Mouse (Mus musculus) stomach, postnatal 0 days (tissue): Measurements from ENCODE around the gene Casc1.

ENCODE experiments used
- CTCF ChIP-seq: IDR thresholded peaks from 2 replicates; pipeline ENCODE4 v1.5.1; 2016; ENCODE audit warnings: antibody characterized with exemption, low read depth, mild to moderate bottlenecking, moderate library complexity
- EP300 ChIP-seq: optimal IDR thresholded peaks from 2 replicates; pipeline ENCODE3; 2016; ENCODE audit warnings: antibody characterized with exemption

DNA sequence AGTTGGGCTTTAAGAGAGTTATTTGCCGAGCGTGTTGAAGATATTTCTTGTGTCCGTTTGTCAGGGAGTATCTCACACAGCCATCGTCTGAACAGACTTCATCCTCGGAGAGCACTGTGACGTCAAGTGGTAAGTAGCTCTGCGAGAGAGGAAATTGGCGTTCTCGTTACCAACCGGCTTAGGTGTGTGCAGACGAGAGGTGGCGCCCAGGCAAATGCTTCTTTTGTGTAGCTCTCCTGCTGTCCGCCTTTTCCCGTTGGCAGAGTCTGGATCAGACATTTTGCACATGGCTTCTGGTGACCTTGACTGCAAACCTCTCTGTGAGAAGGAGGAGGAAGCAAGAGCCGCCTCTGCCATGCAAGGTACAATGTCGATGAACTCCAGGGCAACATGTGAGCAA lies 63.1 kb downstream of the Casc1 start:
- TF ChIP-seq CTCF (no peak), EP300 (no peak)
